Mouse (Mus musculus): ENCODE data around the gene Gm20696. TPM values are rescaled to one million over a fixed set of nuclear protein-coding genes. Genes with fewer than 3 reads are reported as not detected.

The Gm20696 gene
- polyA plus RNA-seq, 1 experiment from 2014 or later = 4.2 TPM

DNA sequence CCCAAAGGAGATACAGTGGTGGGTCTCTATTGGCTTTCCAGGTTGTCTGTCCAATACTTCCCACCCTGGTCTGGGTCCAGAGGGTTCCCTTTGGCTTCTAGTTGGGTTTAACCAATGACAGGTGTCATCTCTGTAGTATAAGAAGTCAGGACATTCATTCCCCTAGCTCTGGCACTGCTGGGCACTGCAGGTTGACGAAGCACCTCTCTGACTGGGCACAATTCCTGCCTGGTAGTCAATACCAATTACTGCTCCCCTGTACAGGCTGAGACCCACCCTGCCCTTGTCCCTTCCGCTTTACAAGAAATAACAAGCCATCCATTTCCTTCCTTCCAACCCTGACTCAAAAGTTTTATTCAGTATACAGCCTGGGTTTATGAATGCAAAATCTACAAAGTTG lies 226.0 kb downstream of the Gm20696 start:
- peaks cover 31% of the 10 kb centered on the region for H3K4me1 ChIP-seq
- H3K36me3 ChIP-seq = no peaks in the 10 kb centered on the region
- 79% methylated on average over 2 of the region's 2 CpGs for WGBS
- no peaks in the 10 kb centered on the region for H3K27me3 ChIP-seq
- ATAC-seq (ENCODE audit: insufficient number of reproducible peaks, low FRiP score, low TSS enrichment, low read depth) = no peak
- peak overlapping the region; percentile 55; the same call in 1 of the 2 replicates for H3K27ac ChIP-seq
- H3K9me3 ChIP-seq = no peaks in the 10 kb centered on the region
- no peak overlapping the region for H3K4me3 ChIP-seq
- H3K9ac ChIP-seq = no peak overlapping the region
- no peak overlapping the region for H3K4me2 ChIP-seq

DNA sequence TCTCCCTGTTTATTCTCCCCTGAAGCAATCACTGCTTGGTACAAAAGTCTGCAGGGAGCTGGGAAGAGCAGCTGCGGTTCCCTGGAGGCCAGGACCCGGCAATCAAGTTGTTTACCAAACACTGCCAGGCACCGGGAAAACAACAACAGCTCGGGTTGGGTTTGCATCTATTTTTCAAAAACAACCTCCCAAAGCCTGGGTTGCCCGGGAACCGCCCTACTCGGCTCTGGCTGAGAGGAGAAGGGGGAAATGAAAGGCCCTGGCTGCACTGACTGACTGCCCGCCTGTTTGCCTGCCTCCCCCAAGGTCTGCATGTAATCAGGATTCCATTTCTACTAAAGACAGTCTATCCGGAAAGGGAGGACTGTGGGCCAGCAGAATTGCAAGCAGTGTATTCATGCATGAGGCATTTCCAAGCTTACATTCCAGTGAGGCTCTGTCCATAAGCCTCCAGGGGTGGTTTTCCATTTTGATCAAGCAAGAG lies 226.7 kb downstream of the Gm20696 start:
- Histone ChIP-seq H3K27me3 (no peaks in the 10 kb centered on the region), H3K4me1 (peaks cover 31% of the 10 kb centered on the region), H3K4me3 (no peak overlapping the region), H3K27ac (peak overlapping the region; percentile 55; the same call in 1 of the 2 replicates), H3K9ac (no peak overlapping the region), H3K9me3 (no peaks in the 10 kb centered on the region), H3K4me2 (no peak overlapping the region), H3K36me3 (0 out of 2 replicates have a peak, but pooled peaks cover 4% of the 10 kb centered on the region)
- no peak for ATAC-seq (ENCODE audit: insufficient number of reproducible peaks, low FRiP score, low TSS enrichment, low read depth)
- 15% methylated on average over 9 of the region's 9 CpGs for WGBS

DNA sequence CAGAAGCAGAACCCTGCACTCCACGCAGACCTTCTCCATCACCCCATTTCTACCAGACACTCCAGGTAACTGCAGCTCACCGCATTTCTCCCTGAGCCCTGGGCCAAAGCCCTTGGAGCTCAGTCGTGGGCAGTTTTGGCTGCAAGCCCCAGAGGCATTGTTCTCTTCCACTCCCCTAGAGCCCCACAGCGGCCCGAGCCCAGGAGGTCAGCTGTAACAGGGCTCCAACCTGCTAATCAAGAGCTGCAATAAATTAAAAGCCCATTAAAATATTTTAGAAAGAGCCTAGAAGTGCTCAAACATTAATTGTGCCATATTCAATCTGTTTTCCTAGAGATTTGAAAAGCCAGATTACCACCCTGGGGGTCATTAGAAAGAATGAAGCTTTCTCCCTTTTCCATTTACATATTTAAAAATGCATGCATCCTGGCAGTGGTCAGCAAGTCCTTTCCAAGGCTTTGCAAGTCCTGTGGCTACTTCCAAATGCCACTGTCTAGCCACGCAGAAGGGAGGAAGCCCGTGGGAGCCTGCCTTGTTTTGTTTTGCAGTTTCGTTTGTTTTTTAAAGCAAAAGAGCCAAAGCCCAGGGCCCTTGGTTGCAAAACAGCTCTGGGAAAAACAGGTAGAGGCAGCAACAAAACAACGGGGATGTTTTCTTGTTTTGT lies 227.3 kb downstream of the Gm20696 start:
- H3K4me3 ChIP-seq = no peak overlapping the region
- 30% methylated on average over 9 of the region's 9 CpGs for WGBS
- H3K9ac ChIP-seq = no peak overlapping the region
- ATAC-seq (ENCODE audit: insufficient number of reproducible peaks, low FRiP score, low TSS enrichment, low read depth) = no peak
- no peaks in the 10 kb centered on the region for H3K9me3 ChIP-seq
- 0 out of 2 replicates have a peak overlapping the region, but pooled peaks have one; percentile 55 for H3K27ac ChIP-seq
- H3K36me3 ChIP-seq = 0 out of 2 replicates have a peak, but pooled peaks cover 9% of the 10 kb centered on the region
- no peak overlapping the region for H3K4me2 ChIP-seq
- no peaks in the 10 kb centered on the region for H3K27me3 ChIP-seq
- H3K4me1 ChIP-seq = peaks cover 31% of the 10 kb centered on the region

DNA sequence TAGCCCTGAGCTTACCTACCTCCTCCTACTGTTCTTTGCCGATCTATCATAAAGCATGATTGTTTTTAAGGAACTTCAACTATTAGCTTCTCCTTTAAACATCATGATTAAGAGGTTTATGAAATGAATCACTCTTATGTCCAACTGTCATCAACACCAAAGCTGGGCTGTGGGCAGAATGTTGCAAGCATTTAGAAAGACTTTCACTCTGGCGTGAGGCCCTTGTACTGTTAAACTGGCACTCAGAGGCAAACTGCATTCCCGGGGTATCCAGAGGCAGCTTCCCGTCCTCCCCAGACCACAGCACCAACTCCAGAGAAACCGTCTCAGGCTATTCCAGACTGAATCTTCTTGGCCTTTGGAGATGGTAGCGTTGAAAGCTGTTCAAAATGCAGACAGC lies 230.2 kb downstream of the Gm20696 start:
- ATAC-seq (ENCODE audit: insufficient number of reproducible peaks, low FRiP score, low TSS enrichment, low read depth) = no peak

GRCm38 (mm10) chr6:99435140-99435539 lies 231.5 kb downstream of the Gm20696 start:
- 0 out of 2 replicates have a peak, but pooled peaks cover 9% of the 10 kb centered on the region for H3K36me3 ChIP-seq
- H3K4me1 ChIP-seq = peaks cover 19% of the 10 kb centered on the region
- no peak overlapping the region for H3K9ac ChIP-seq
- H3K4me2 ChIP-seq = no peak overlapping the region
- no peaks in the 10 kb centered on the region for H3K9me3 ChIP-seq
- no peak overlapping the region for H3K4me3 ChIP-seq
- H3K27me3 ChIP-seq = no peaks in the 10 kb centered on the region
- no peak overlapping the region for H3K27ac ChIP-seq
- no peak for ATAC-seq (ENCODE audit: insufficient number of reproducible peaks, low FRiP score, low TSS enrichment, low read depth)
- 95% methylated on average over 10 of the region's 10 CpGs for WGBS

More for the DNA sequence above, 230.2 kb downstream of the Gm20696 start:
- Histone ChIP-seq H3K9ac (no peak overlapping the region), H3K27ac (no peak overlapping the region), H3K4me1 (peaks cover 31% of the 10 kb centered on the region), H3K27me3 (no peaks in the 10 kb centered on the region), H3K4me3 (no peak overlapping the region), H3K36me3 (0 out of 2 replicates have a peak, but pooled peaks cover 9% of the 10 kb centered on the region), H3K9me3 (no peaks in the 10 kb centered on the region), H3K4me2 (no peak overlapping the region)
- WGBS = 86% methylated on average over 6 of the region's 6 CpGs

DNA sequence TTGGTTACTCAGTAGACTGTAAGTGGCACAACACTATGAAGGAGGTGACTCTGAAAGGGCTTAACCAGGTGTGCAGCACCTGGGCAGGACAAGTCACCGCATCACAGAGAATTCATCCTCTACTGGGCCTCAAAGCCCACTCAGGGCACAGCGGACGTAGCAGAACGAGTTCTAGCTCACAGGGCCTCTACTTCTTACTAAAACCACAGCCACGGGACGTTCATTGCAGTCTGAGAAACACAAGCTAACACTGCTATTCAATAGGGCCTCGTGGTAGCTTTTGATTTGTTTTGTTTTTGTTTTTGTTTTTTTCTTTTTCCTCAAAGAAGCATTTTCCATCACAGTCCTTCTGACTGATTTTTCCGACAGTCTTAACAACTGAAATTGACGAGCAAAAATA lies 233.6 kb downstream of the Gm20696 start:
- 88% methylated on average over 9 of the region's 9 CpGs for WGBS
- Histone ChIP-seq H3K27ac (no peak overlapping the region), H3K4me1 (peaks cover under 1% of the 10 kb centered on the region; the same call in 1 of the 2 replicates), H3K9ac (no peak overlapping the region), H3K9me3 (no peaks in the 10 kb centered on the region), H3K27me3 (no peaks in the 10 kb centered on the region), H3K4me2 (no peak overlapping the region), H3K36me3 (0 out of 2 replicates have a peak, but pooled peaks cover 9% of the 10 kb centered on the region), H3K4me3 (no peak overlapping the region)
- ATAC-seq (ENCODE audit: insufficient number of reproducible peaks, low FRiP score, low TSS enrichment, low read depth) = no peak

- Histone ChIP-seq H3K9ac (no peak overlapping the region), H3K27me3 (no peaks in the 10 kb centered on the region), H3K4me2 (no peak overlapping the region), H3K36me3 (0 out of 2 replicates have a peak, but pooled peaks cover 9% of the 10 kb centered on the region), H3K4me3 (no peak overlapping the region), H3K4me1 (peaks cover 7% of the 10 kb centered on the region), H3K9me3 (no peaks in the 10 kb centered on the region), H3K27ac (no peak overlapping the region)
- ATAC-seq (ENCODE audit: insufficient number of reproducible peaks, low FRiP score, low TSS enrichment, low read depth) = no peak
- 73% methylated on average over 4 of the region's 4 CpGs for WGBS
Measured at GRCm38 (mm10) chr6:99431941-99432340, 234.7 kb downstream of the Gm20696 start.

DNA sequence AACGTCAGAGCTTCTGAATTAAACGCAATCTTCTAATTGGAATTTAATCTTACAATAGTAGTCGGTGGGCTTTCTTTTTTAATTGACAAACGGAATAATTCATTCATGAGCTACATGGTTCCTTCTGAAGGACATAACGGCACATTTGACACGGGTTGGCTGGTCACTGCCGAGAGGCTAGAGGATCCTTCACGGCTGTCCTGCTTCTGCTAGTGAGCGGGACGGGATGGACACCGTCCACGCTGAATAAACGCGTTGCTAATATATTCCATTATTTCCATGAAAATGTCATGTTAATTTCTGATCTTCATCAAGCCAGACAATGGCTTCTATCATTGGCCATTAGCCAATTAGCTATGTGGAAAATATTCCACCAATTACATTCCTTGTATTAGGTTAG lies 236.0 kb downstream of the Gm20696 start:
- 89% methylated on average over 14 of the region's 14 CpGs for WGBS
- H3K27me3 ChIP-seq = no peaks in the 10 kb centered on the region
- ATAC-seq (ENCODE audit: insufficient number of reproducible peaks, low FRiP score, low TSS enrichment, low read depth) = no peak

DNA sequence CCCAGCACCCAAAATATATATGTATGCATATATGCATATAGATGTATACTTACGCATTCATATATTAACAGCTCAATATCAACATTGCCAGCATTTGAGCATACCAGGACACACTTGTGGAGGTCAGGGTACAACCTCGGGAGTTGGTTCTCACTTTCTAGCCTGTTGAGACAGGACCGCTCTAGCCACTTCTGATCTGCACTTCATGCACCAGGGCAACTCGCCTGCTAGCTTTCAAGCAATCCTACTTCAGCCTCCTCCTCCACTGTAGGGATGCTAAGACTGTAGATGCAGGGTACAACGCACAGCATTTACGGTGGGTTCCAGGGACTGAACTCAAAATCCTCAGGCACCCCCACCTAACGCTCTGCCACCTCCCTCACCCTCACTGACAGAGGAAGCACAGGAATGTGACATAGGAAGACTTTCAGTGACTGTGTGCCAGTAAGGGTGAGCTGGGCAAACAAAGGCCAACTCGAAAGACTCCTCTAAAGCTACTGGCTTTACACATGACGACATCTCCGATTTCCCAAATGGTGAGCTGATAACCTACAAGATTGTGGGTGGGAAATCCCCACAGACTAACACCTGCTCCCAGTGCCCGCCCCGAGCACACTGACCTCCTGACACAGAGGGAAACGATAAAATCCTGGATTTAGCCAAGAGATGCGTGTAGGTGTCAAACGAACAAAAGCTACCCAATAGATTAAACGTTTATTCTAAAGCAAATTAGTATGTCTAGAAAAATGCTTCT lies 237.0 kb downstream of the Gm20696 start:
- no peak overlapping the region for H3K9ac ChIP-seq
- no peaks in the 10 kb centered on the region for H3K27me3 ChIP-seq
- WGBS = 82% methylated on average over 16 of the region's 16 CpGs
- 0 out of 2 replicates have a peak, but pooled peaks cover 1% of the 10 kb centered on the region for H3K36me3 ChIP-seq
- H3K4me3 ChIP-seq = no peak overlapping the region
- ATAC-seq (ENCODE audit: insufficient number of reproducible peaks, low FRiP score, low TSS enrichment, low read depth) = no peak
- H3K9me3 ChIP-seq = no peaks in the 10 kb centered on the region
- peaks cover 10% of the 10 kb centered on the region for H3K4me1 ChIP-seq
- no peak overlapping the region for H3K4me2 ChIP-seq
- no peak overlapping the region for H3K27ac ChIP-seq

More for the DNA sequence above, 236.0 kb downstream of the Gm20696 start:
- H3K27ac ChIP-seq = no peak overlapping the region
- no peak overlapping the region for H3K9ac ChIP-seq
- peaks cover 7% of the 10 kb centered on the region for H3K4me1 ChIP-seq
- H3K4me2 ChIP-seq = no peak overlapping the region
- no peak overlapping the region for H3K4me3 ChIP-seq
- no peaks in the 10 kb centered on the region for H3K9me3 ChIP-seq
- H3K36me3 ChIP-seq = 0 out of 2 replicates have a peak, but pooled peaks cover 9% of the 10 kb centered on the region

- H3K36me3 ChIP-seq = no peaks in the 10 kb centered on the region
- 69% methylated on average over 2 of the region's 2 CpGs for WGBS
- H3K27me3 ChIP-seq = no peaks in the 10 kb centered on the region
- H3K4me3 ChIP-seq = no peak overlapping the region
- no peak overlapping the region for H3K9ac ChIP-seq
- peaks cover 10% of the 10 kb centered on the region for H3K4me1 ChIP-seq
- H3K9me3 ChIP-seq = no peaks in the 10 kb centered on the region
- H3K4me2 ChIP-seq = no peak overlapping the region
- ATAC-seq (ENCODE audit: insufficient number of reproducible peaks, low FRiP score, low TSS enrichment, low read depth) = no peak
- no peak overlapping the region for H3K27ac ChIP-seq
Measured at GRCm38 (mm10) chr6:99428961-99429360, 237.6 kb downstream of the Gm20696 start.

- no peaks in the 10 kb centered on the region for H3K9me3 ChIP-seq
- ATAC-seq (ENCODE audit: insufficient number of reproducible peaks, low FRiP score, low TSS enrichment, low read depth) = no peak
- H3K4me2 ChIP-seq = no peak overlapping the region
- H3K27ac ChIP-seq = peak overlapping the region; percentile 54; the same call in 1 of the 2 replicates
- no peaks in the 10 kb centered on the region for H3K27me3 ChIP-seq
- H3K4me1 ChIP-seq = peaks cover 10% of the 10 kb centered on the region
- no peak overlapping the region for H3K4me3 ChIP-seq
- H3K9ac ChIP-seq = no peak overlapping the region
- WGBS = 49% methylated on average over 4 of the region's 4 CpGs
- no peaks in the 10 kb centered on the region for H3K36me3 ChIP-seq
Measured at GRCm38 (mm10) chr6:99427301-99427700, 239.3 kb downstream of the Gm20696 start.

GRCm38 (mm10) chr6:99425044-99425443 lies 241.6 kb downstream of the Gm20696 start:
- Histone ChIP-seq H3K9me3 (no peaks in the 10 kb centered on the region), H3K27me3 (no peaks in the 10 kb centered on the region), H3K27ac (no peak overlapping the region), H3K36me3 (no peaks in the 10 kb centered on the region), H3K4me3 (no peak overlapping the region), H3K4me2 (no peak overlapping the region), H3K9ac (no peak overlapping the region), H3K4me1 (peaks cover 10% of the 10 kb centered on the region)
- WGBS = 37% methylated on average over 3 of the region's 3 CpGs
- ATAC-seq (ENCODE audit: insufficient number of reproducible peaks, low FRiP score, low TSS enrichment, low read depth) = no peak

Data from limb, embryonic 15.5 days (tissue).